ENCODE assay signal across 8 mouse cellular contexts in genomic region chr17:84148499-84149484, GRCm38 (mm10). TPM values are rescaled to one million over a fixed set of nuclear protein-coding genes. Genes with fewer than 3 reads are reported as not detected.
A peak's percentile ranks its signal among the peaks of the same experiment; 100 is the strongest.
DNase-seq lines count a peak whose midpoint lies in the region; ATAC-seq and TF ChIP-seq lines count a peak whose summit lies in the region.

No protein-coding gene starts in this region.

- H3K4me3 ChIP-seq in spleen, adult 2 months (ENCODE audit: extremely low read depth, insufficient read depth, insufficient read length), result no peak overlapping the region
- no peak overlapping the region for H3K4me3 ChIP-seq in hindbrain, embryonic 15.5 days
- H3K4me3 ChIP-seq in lung, embryonic 15.5 days, result no peak overlapping the region

- no peak for TF ChIP-seq POLR2A in spleen, adult 2 months (IDR thresholded peaks at IDR 0.05; ENCODE audit: low read depth, low read length)

- no peak overlapping the region for H3K4me2 ChIP-seq in hindbrain, embryonic 15.5 days
- no peak overlapping the region for H3K4me2 ChIP-seq in lung, embryonic 15.5 days

- TF ChIP-seq CTCF in spleen, adult 2 months (IDR thresholded peaks at IDR 0.05; ENCODE audit: extremely low read depth, insufficient read depth, insufficient read length, insufficient replicate concordance), result no peak

- no peaks in the 10 kb centered on the region for H3K27me3 ChIP-seq in spleen, adult 2 months (ENCODE audit: control insufficient read depth, insufficient read depth, low read length)
- no peaks in the 10 kb centered on the region for H3K27me3 ChIP-seq in hindbrain, embryonic 15.5 days
- no peaks in the 10 kb centered on the region for H3K27me3 ChIP-seq in lung, embryonic 15.5 days

- no peaks in the 10 kb centered on the region for H3K9me3 ChIP-seq in hindbrain, embryonic 15.5 days
- H3K9me3 ChIP-seq in lung, embryonic 15.5 days, result no peaks in the 10 kb centered on the region

- peak; percentile 33 for ATAC-seq in common myeloid progenitor, adult 5-6 weeks (replicated peaks; ENCODE audit: low read depth, poor library complexity, severe bottlenecking)
- peak; percentile 74 for ATAC-seq in hindbrain, embryonic 15.5 days (ENCODE audit: low FRiP score, low read depth)
- ATAC-seq in lung, embryonic 15.5 days (ENCODE audit: borderline replicate concordance, extremely low read depth, low FRiP score, low TSS enrichment), result peak; percentile 60; the same call in 1 of the 2 replicates

- H3K27ac ChIP-seq in spleen, adult 2 months (ENCODE audit: insufficient read depth, low read length), result 0 out of 2 replicates have a peak overlapping the region, but pooled peaks have one; percentile 4
- H3K27ac ChIP-seq in hindbrain, embryonic 15.5 days (replicated peaks), result 0 out of 2 replicates have a peak overlapping the region, but pooled peaks have one; percentile 1
- peak overlapping the region; percentile 83 for H3K27ac ChIP-seq in lung, embryonic 15.5 days

- WGBS in spleen, adult 2 months, result 57% methylated on average over 11 of the region's 11 CpGs
- 36% methylated on average over 11 of the region's 11 CpGs for WGBS in hindbrain, embryonic 15.5 days
- 26% methylated on average over 11 of the region's 11 CpGs for WGBS in lung, embryonic 15.5 days

- no peak overlapping the region for H3K9ac ChIP-seq in hindbrain, embryonic 15.5 days
- H3K9ac ChIP-seq in lung, embryonic 15.5 days, result peak overlapping the region; percentile 25; the same call in 1 of the 2 replicates

- H3K4me1 ChIP-seq in spleen, adult 2 months (ENCODE audit: control insufficient read depth, insufficient read depth, insufficient read length), result peaks cover 49% of the 10 kb centered on the region
- H3K4me1 ChIP-seq in hindbrain, embryonic 15.5 days (replicated peaks), result peaks cover 14% of the 10 kb centered on the region; the same call in 1 of the 2 replicates
- peaks cover 64% of the 10 kb centered on the region for H3K4me1 ChIP-seq in lung, embryonic 15.5 days

- no peak for DNase-seq in spleen, adult 2 months (ENCODE audit: low read depth in 1 of 2, low spot score in 2 of 2)
- DNase-seq in spleen, postnatal 36 days (ENCODE audit: low spot score in 2 of 2), result no peak
- peak; percentile 73 for DNase-seq in gastrocnemius, postnatal 10 days
- DNase-seq in layer of hippocampus, postnatal 14 days (ENCODE audit: low spot score in 2 of 2), result peak; percentile 65 to 83
- DNase-seq in right cerebral cortex, postnatal 25 days, result peak; percentile 74

- H3K36me3 ChIP-seq in spleen, adult 2 months (ENCODE audit: control insufficient read depth, insufficient read depth, low read length), result no peaks in the 10 kb centered on the region
- no peaks in the 10 kb centered on the region for H3K36me3 ChIP-seq in hindbrain, embryonic 15.5 days
- H3K36me3 ChIP-seq in lung, embryonic 15.5 days, result no peaks in the 10 kb centered on the region

RNA-seq across cellular contexts. Expression of gene Zfp36l2, which starts 39.0 kb away (rescaled TPM):
- polyA plus RNA-seq in spleen, adult 2 months (2012; rRNA removed), result 146 and 261 TPM in 2 replicates
- total RNA-seq in common myeloid progenitor, adult 5-6 weeks (2017), result 197 and 277 TPM in 2 replicates
- 10 to 100 TPM; 26.2 to 32.6 TPM for total RNA-seq in gastrocnemius, postnatal 10 days (2021)
- polyA plus RNA-seq in hindbrain, embryonic 15.5 days (2015; fragmentation: Nextera tagmentation; extraction: Ambion mirVana), result 5.1 and 5.3 TPM in 2 replicates
- total RNA-seq in layer of hippocampus, postnatal 14 days (2021), result 10 to 100 TPM; 22.7 to 29.5 TPM
- 14.8 and 15.9 TPM in 2 replicates for polyA plus RNA-seq in lung, embryonic 15.5 days (2015; fragmentation: Nextera tagmentation; extraction: Ambion mirVana)

Comparison
In these comparisons a context has a peak if more than half of its experiments do, and no peak if none do; other contexts are left out.
1. DNase-seq: peak in gastrocnemius, postnatal 10 days (single experiment), layer of hippocampus, postnatal 14 days (2 of 2) and right cerebral cortex, postnatal 25 days (single experiment); none in spleen, adult 2 months (0 of 2) and spleen, postnatal 36 days (0 of 2).
2. H3K27ac ChIP-seq: peak in every context shown above with its lines; median percentile 83 in lung, embryonic 15.5 days; 4 in spleen, adult 2 months; 1 in hindbrain, embryonic 15.5 days.
3. Peak in every context shown above with its lines, with median percentiles within 50 percentile points of each other: ATAC-seq.